Comparison of ENCODE assay signal across 9 mouse cellular contexts in genomic region chr11:117176900-117177299, GRCm38 (mm10). TPM values are rescaled to one million over a fixed set of nuclear protein-coding genes. Genes with fewer than 3 reads are reported as not detected.
DNase-seq lines count a peak whose midpoint lies in the region; ATAC-seq and TF ChIP-seq lines count a peak whose summit lies in the region.
"Had no signal": no experiment of that assay in that cellular context is flagged by ENCODE, and none has a peak within 500 bp of the region (broad histone marks: within the 10 kb centered on the region; RNA-seq: fewer than 3 reads in every experiment).

No protein-coding gene starts in this region.

- H3K4me3 ChIP-seq in midbrain, embryonic 10.5 days: no peak overlapping the region
- H3K4me3 ChIP-seq in midbrain, embryonic 14.5 days (replicated peaks; ENCODE audit: low read depth, low read length): no peak overlapping the region
- no peak overlapping the region for H3K4me3 ChIP-seq in hindbrain, embryonic 13.5 days
- no peak overlapping the region for H3K4me3 ChIP-seq in liver, embryonic 14.5 days (ENCODE audit: insufficient read depth in 1 of 2, low read depth in 2 of 2, low read length in 2 of 2)
- no peak overlapping the region for H3K4me3 ChIP-seq in stomach, embryonic 16.5 days (replicated peaks; ENCODE audit: low read length)
- no peak overlapping the region for H3K4me3 ChIP-seq in left cerebral cortex, adult 2 months
- H3K4me3 ChIP-seq in heart, embryonic 11.5 days (ENCODE audit: low read depth, low read length): no peak overlapping the region
- H3K4me3 ChIP-seq: embryonic facial prominence, embryonic 13.5 days had no signal

- no peak for TF ChIP-seq EP300 in liver, embryonic 14.5 days (IDR thresholded peaks at IDR 0.05; ENCODE audit: low read depth)

- no peak for DNase-seq in midbrain, embryonic 10.5 days (ENCODE audit: low spot score)
- no peak for DNase-seq in midbrain, embryonic 14.5 days
- no peak for DNase-seq in liver, embryonic 14.5 days (ENCODE audit: low read depth in 3 of 3, low spot score in 3 of 3)
- DNase-seq in left cerebral cortex, adult 2 months (ENCODE audit: extremely low spot score in 1 of 2, low spot score in 2 of 2): no peak

- peaks cover 21% of the 10 kb centered on the region for H3K9me3 ChIP-seq in midbrain, embryonic 10.5 days (replicated peaks)
- 0 out of 2 replicates have a peak, but pooled peaks cover 7% of the 10 kb centered on the region for H3K9me3 ChIP-seq in midbrain, embryonic 14.5 days (ENCODE audit: control insufficient read depth, low read length)
- H3K9me3 ChIP-seq in hindbrain, embryonic 13.5 days: peaks cover 11% of the 10 kb centered on the region; the same call in 1 of the 2 replicates
- H3K9me3 ChIP-seq in liver, embryonic 14.5 days (ENCODE audit: control insufficient read depth, low read length): no peaks in the 10 kb centered on the region
- H3K9me3 ChIP-seq in stomach, embryonic 16.5 days (replicated peaks; ENCODE audit: control insufficient read depth, low read length): 0 out of 2 replicates have a peak, but pooled peaks cover 7% of the 10 kb centered on the region
- peaks cover 12% of the 10 kb centered on the region for H3K9me3 ChIP-seq in heart, embryonic 11.5 days (replicated peaks; ENCODE audit: control insufficient read depth, low read length)

- no peak overlapping the region for H3K4me2 ChIP-seq in midbrain, embryonic 14.5 days (ENCODE audit: low read length)
- no peak overlapping the region for H3K4me2 ChIP-seq in hindbrain, embryonic 13.5 days
- H3K4me2 ChIP-seq in liver, embryonic 14.5 days (ENCODE audit: low read depth): no peak overlapping the region
- no peak overlapping the region for H3K4me2 ChIP-seq in stomach, embryonic 16.5 days (ENCODE audit: low read depth, low read length)
- H3K4me2 ChIP-seq in heart, embryonic 11.5 days: no peak overlapping the region
- H3K4me2 ChIP-seq: embryonic facial prominence, embryonic 13.5 days had no signal

- peaks cover 4% of the 10 kb centered on the region; the same call in 1 of the 2 replicates for H3K27me3 ChIP-seq in midbrain, embryonic 10.5 days (ENCODE audit: low read depth, poor library complexity, severe bottlenecking)
- H3K27me3 ChIP-seq in midbrain, embryonic 14.5 days (ENCODE audit: control insufficient read depth, insufficient read depth, low read length): no peaks in the 10 kb centered on the region
- H3K27me3 ChIP-seq in hindbrain, embryonic 13.5 days: peaks cover 11% of the 10 kb centered on the region
- no peaks in the 10 kb centered on the region for H3K27me3 ChIP-seq in liver, embryonic 14.5 days (ENCODE audit: control insufficient read depth, insufficient read depth, low read length)
- H3K27me3 ChIP-seq in stomach, embryonic 16.5 days (ENCODE audit: control insufficient read depth, insufficient read depth, low read length): no peaks in the 10 kb centered on the region
- no peaks in the 10 kb centered on the region for H3K27me3 ChIP-seq in heart, embryonic 11.5 days (ENCODE audit: control insufficient read depth, insufficient read depth, low read length)
- H3K27me3 ChIP-seq: embryonic facial prominence, embryonic 13.5 days had no signal

- intact Hi-C loops in left cerebral cortex, adult 2 months (cut with DNase I): loop anchor here (1.0 to 10.0 kb wide), 2 partner anchors 105 to 262 kb away; partner anchors contain the start of gene Mgat5b

- H3K36me3 ChIP-seq in midbrain, embryonic 10.5 days: no peaks in the 10 kb centered on the region
- no peaks in the 10 kb centered on the region for H3K36me3 ChIP-seq in midbrain, embryonic 14.5 days (ENCODE audit: control insufficient read depth, insufficient read depth, low read length)
- H3K36me3 ChIP-seq in hindbrain, embryonic 13.5 days: no peaks in the 10 kb centered on the region
- H3K36me3 ChIP-seq in liver, embryonic 14.5 days (replicated peaks; ENCODE audit: control insufficient read depth, insufficient read depth, low read depth): no peaks in the 10 kb centered on the region
- no peaks in the 10 kb centered on the region for H3K36me3 ChIP-seq in stomach, embryonic 16.5 days (ENCODE audit: control insufficient read depth, insufficient read depth, low read length)
- no peaks in the 10 kb centered on the region for H3K36me3 ChIP-seq in heart, embryonic 11.5 days (ENCODE audit: control insufficient read depth, insufficient read depth, low read length)
- H3K36me3 ChIP-seq: embryonic facial prominence, embryonic 13.5 days had no signal

- H3K27ac ChIP-seq in midbrain, embryonic 10.5 days (replicated peaks): peak overlapping the region; percentile 61
- H3K27ac ChIP-seq in midbrain, embryonic 14.5 days (replicated peaks; ENCODE audit: low read depth, low read length): no peak overlapping the region
- H3K27ac ChIP-seq in hindbrain, embryonic 13.5 days: no peak overlapping the region
- no peak overlapping the region for H3K27ac ChIP-seq in liver, embryonic 14.5 days
- no peak overlapping the region for H3K27ac ChIP-seq in stomach, embryonic 16.5 days (ENCODE audit: low read length)
- no peak overlapping the region for H3K27ac ChIP-seq in left cerebral cortex, adult 2 months
- no peak overlapping the region for H3K27ac ChIP-seq in heart, embryonic 11.5 days (ENCODE audit: low read depth, low read length)
- H3K27ac ChIP-seq: embryonic facial prominence, embryonic 13.5 days had no signal

- H3K9ac ChIP-seq in midbrain, embryonic 14.5 days (replicated peaks; ENCODE audit: low read length): no peak overlapping the region
- no peak overlapping the region for H3K9ac ChIP-seq in hindbrain, embryonic 13.5 days
- H3K9ac ChIP-seq in liver, embryonic 14.5 days (replicated peaks): no peak overlapping the region
- no peak overlapping the region for H3K9ac ChIP-seq in stomach, embryonic 16.5 days (ENCODE audit: low read length)
- no peak overlapping the region for H3K9ac ChIP-seq in heart, embryonic 11.5 days (ENCODE audit: low read depth, low read length)
- H3K9ac ChIP-seq: embryonic facial prominence, embryonic 13.5 days had no signal

- H3K4me1 ChIP-seq in midbrain, embryonic 10.5 days: peaks cover 21% of the 10 kb centered on the region
- H3K4me1 ChIP-seq in midbrain, embryonic 14.5 days (ENCODE audit: control insufficient read depth, insufficient read depth, low read length): peaks cover 7% of the 10 kb centered on the region; the same call in 1 of the 2 replicates
- H3K4me1 ChIP-seq in hindbrain, embryonic 13.5 days (replicated peaks): peaks cover 23% of the 10 kb centered on the region
- H3K4me1 ChIP-seq in liver, embryonic 14.5 days (replicated peaks; ENCODE audit: control insufficient read depth in 2 of 2, insufficient read depth in 2 of 2, low read length in 1 of 2): no peaks in the 10 kb centered on the region
- H3K4me1 ChIP-seq in stomach, embryonic 16.5 days (ENCODE audit: control insufficient read depth, insufficient read depth, low read length): peaks cover 11% of the 10 kb centered on the region; the same call in 1 of the 2 replicates
- H3K4me1 ChIP-seq in heart, embryonic 11.5 days (ENCODE audit: control insufficient read depth, insufficient read depth, low read length): no peaks in the 10 kb centered on the region; the same call in 1 of the 2 replicates

- no peak for TF ChIP-seq CTCF in liver, embryonic 14.5 days (IDR thresholded peaks at IDR 0.05; ENCODE audit: low read depth)
- no peak for TF ChIP-seq CTCF in left cerebral cortex, adult 2 months (IDR thresholded peaks at IDR 0.05)

- ATAC-seq in midbrain, embryonic 14.5 days (ENCODE audit: low FRiP score, low TSS enrichment): no peak
- 0 out of 2 replicates have a peak, but pooled peaks have one; percentile 33 for ATAC-seq in hindbrain, embryonic 13.5 days (ENCODE audit: low FRiP score)
- 0 out of 2 replicates have a peak, but pooled peaks have one; percentile 11 for ATAC-seq in liver, embryonic 14.5 days (ENCODE audit: insufficient read depth)
- ATAC-seq in stomach, embryonic 16.5 days (ENCODE audit: insufficient read depth, low FRiP score): peak; percentile 8; the same call in 1 of the 2 replicates
- no peak for ATAC-seq in inflammation-experienced regulatory T-cells, adult 6 months
- ATAC-seq in heart, embryonic 11.5 days (replicated peaks; ENCODE audit: insufficient number of reproducible peaks, low FRiP score, low TSS enrichment): no peak

- WGBS in midbrain, embryonic 10.5 days: 82% methylated on average over 5 of the region's 5 CpGs
- WGBS in midbrain, embryonic 14.5 days: 72% methylated on average over 5 of the region's 5 CpGs
- 79% methylated on average over 5 of the region's 5 CpGs for WGBS in hindbrain, embryonic 13.5 days
- 52% methylated on average over 5 of the region's 5 CpGs for WGBS in liver, embryonic 14.5 days (ENCODE audit: insufficient replicate concordance)
- WGBS in stomach, embryonic 16.5 days: 60% methylated on average over 5 of the region's 5 CpGs
- 81% methylated on average over 5 of the region's 5 CpGs for WGBS in heart, embryonic 11.5 days (ENCODE audit: insufficient replicate concordance)

RNA-seq across cellular contexts. Expression of gene Sept9, which starts 22.6 kb away (rescaled TPM):
- polyA plus RNA-seq in midbrain, embryonic 10.5 days (2016; fragmentation: Nextera tagmentation; extraction: Ambion mirVana): 186 and 195 TPM in 2 replicates
- 91.8 and 97.4 TPM in 2 replicates for polyA plus RNA-seq in midbrain, embryonic 14.5 days (2014; fragmentation: Nextera tagmentation; extraction: Ambion mirVana)
- polyA plus RNA-seq in hindbrain, embryonic 13.5 days (2015; fragmentation: Nextera tagmentation; extraction: Ambion mirVana): 117 and 118 TPM in 2 replicates
- 11.8 and 14.9 TPM in 2 replicates for polyA plus RNA-seq in liver, embryonic 14.5 days (2012; rRNA removed)
- 25.5 and 30.6 TPM in 2 replicates for polyA plus RNA-seq in liver, embryonic 14.5 days (2014; fragmentation: Nextera tagmentation; extraction: Ambion mirVana)
- 101 and 105 TPM in 2 replicates for polyA plus RNA-seq in stomach, embryonic 16.5 days (2015; fragmentation: Nextera tagmentation; extraction: Ambion mirVana)
- 10 to 100 TPM; 77.4 to 77.8 TPM for total RNA-seq in left cerebral cortex, adult 2 months (2021)
- 100 to 1,000 TPM; 313 to 340 (median 332) TPM for polyA plus RNA-seq in inflammation-experienced regulatory T-cells, adult 6 months (2017; shearing (Covaris generic))
- 78.9 and 104 TPM in 2 replicates for polyA plus RNA-seq in heart, embryonic 11.5 days (2014; fragmentation: Nextera tagmentation; extraction: Ambion mirVana)

Comparison
In these comparisons a context has a peak if more than half of its experiments do, and no peak if none do; other contexts are left out.
1. ATAC-seq: peak in hindbrain, embryonic 13.5 days (single experiment), liver, embryonic 14.5 days (single experiment) and stomach, embryonic 16.5 days (single experiment); none in midbrain, embryonic 14.5 days (single experiment), inflammation-experienced regulatory T-cells, adult 6 months (single experiment) and heart, embryonic 11.5 days (single experiment).